Mouse (Mus musculus): ENCODE data around the gene Pik3r1.

DNA sequence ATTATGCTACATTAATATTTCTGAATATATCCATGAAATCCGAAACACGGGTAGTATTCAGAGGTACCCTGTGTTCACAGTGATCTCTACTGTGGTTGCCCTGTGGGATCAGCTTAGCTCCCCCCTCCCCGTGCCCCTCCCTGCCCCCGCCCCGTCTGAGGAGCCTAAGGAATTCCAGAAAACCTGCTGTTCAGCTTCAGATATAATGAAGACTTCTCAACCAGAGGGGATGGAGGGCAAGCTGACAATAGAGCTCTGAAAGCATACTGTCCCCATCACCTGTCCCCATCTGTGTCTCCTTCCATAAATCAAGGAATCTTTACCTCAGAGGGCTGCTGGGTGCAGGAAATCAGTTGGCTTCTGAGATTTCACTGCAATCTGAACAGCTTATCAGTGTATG, 70.6 kb downstream of the Pik3r1 start:
- TF ChIP-seq FLI1 (IDR thresholded peaks at IDR 0.05; ENCODE audit: low read length) (no peak), GATA1 (IDR thresholded peaks at IDR 0.05; ENCODE audit: borderline replicate concordance, low read length) (no peak)

All from megakaryocyte, embryonic 14.5 days (primary cell).